Mouse (Mus musculus): ENCODE measurements around the gene Rab28.

Rab28 gene

GRCm38 (mm10) chr5:41625544-41625943, 82.4 kb downstream of the Rab28 start:
- DNase-seq: no peak

GRCm38 (mm10) chr5:41621748-41622147, 86.2 kb downstream of the Rab28 start:
- no peak for DNase-seq

GRCm38 (mm10) chr5:41618966-41619365, 89.0 kb downstream of the Rab28 start:
- no peak for DNase-seq

GRCm38 (mm10) chr5:41610447-41611030, 97.4 kb downstream of the Rab28 start:
- DNase-seq: peak; percentile 4 to 22

GRCm38 (mm10) chr5:41596242-41597117, 111.5 kb downstream of the Rab28 start:
- DNase-seq: no peak

GRCm38 (mm10) chr5:41595199-41595598, 112.8 kb downstream of the Rab28 start:
- DNase-seq: no peak

GRCm38 (mm10) chr5:41578051-41578450, 129.9 kb downstream of the Rab28 start:
- DNase-seq: no peak
